Mouse (Mus musculus) granulocyte monocyte progenitor cell, adult 5-6 weeks (primary cell): ENCODE data around the gene Etnk2. TPM values are rescaled to one million over a fixed set of nuclear protein-coding genes. Genes with fewer than 3 reads are reported as not detected.
A peak's percentile ranks its signal among the peaks of the same experiment; 100 is the strongest.

Experiments
- ATAC-seq: replicated peaks from 2 replicates; pipeline ENCODE4 v1.8.0; 2016; ENCODE audit warnings: mild to moderate bottlenecking, moderate TSS enrichment, inconsistent platforms; ENCODE audit not compliant: poor library complexity, severe bottlenecking
- total RNA-seq, 2 experiments: library from RNA; stranded (forward) in 1 of 2; stranded (reverse) in 1 of 2; fragments of 200-712, 200-1000 nt in 1 of 2; fragments of >200 nt in 1 of 2; fragmentation: Nextera tagmentation in 1 of 2; gene quantifications; 2 replicates each; pipeline ENCODE4 v1.2.3; 2014 to 2017

Gene Etnk2
- total RNA-seq, 2 experiments from 2014 or later, result not detected

DNA sequence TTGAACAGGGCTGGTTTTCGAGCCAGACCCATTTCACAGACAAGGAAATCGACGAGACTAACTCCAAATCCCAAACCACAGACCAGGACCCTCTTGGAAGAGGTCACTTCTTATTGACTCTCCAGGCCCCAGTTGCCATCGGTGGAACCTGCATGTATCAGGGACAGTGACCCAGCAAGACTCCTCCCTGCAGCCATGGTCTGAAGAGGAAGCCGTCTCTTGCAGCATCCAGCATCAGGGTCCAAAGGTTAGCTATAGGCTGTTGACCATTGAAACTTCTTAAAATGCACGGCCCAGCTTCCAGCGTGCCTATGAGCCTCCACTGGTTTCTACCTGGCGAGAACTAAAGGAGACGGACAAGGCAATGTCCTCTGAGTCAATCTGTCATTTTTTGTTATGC is 46.4 kb downstream of the Etnk2 start:
- ATAC-seq, result no peak

DNA sequence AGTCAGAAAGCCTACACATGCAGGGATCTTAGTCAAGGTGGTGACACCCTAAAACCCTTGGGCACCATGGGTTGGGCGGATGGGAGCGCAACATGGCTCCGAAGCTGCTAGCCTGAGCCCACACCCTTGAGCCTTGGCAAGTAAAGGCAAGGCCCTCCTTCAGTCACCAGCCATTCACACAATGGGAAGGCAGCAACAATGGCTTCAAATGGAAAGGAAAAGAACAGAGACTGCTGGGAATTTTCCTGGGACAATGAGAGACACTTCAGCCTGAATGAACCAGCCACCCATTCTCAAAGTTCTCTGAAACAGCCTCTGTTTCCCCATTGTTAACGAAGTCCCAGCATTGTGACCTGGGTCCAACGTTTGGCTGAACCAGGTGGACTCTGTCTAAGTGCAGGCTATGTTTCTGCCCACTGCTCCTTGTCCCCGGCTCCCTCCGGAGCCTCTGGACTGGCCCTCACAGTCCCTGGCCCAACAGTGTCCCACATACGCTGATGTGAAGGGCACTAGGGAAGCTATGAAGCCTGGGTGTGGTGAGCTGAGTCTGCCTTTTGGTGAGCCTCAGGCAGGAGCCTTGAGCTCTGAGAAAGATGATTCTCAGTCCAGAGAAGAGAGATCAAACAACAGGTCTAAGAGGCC is 48.3 kb downstream of the Etnk2 start:
- ATAC-seq, result no peak

GRCm38 (mm10) chr1:133412941-133413340 is 49.6 kb downstream of the Etnk2 start:
- ATAC-seq, result no peak

DNA sequence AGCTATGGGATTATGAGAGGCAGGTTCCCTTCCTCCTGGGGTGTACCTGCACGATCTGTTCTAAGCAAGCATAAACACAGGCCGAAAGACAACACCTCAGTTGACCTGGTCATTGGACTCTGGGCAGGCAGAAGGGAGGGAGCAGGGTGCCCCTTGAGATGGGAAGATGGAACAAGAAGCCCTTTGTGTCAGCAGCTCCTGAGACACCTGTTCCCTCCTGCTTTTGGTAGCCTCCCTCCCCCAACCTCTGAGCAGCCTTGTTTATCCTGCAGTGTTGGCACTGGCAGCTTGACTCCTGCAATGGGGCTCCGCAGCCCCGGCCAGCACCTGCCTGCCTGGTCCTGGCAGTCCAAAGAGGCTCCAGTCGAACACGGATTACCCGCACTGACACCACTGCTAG is 51.7 kb downstream of the Etnk2 start:
- ATAC-seq, result no peak

GRCm38 (mm10) chr1:133415505-133415904 is 52.1 kb downstream of the Etnk2 start:
- ATAC-seq, result no peak

GRCm38 (mm10) chr1:133416472-133416871 is 53.1 kb downstream of the Etnk2 start:
- no peak for ATAC-seq

GRCm38 (mm10) chr1:133417113-133417512 is 53.7 kb downstream of the Etnk2 start:
- no peak for ATAC-seq

DNA sequence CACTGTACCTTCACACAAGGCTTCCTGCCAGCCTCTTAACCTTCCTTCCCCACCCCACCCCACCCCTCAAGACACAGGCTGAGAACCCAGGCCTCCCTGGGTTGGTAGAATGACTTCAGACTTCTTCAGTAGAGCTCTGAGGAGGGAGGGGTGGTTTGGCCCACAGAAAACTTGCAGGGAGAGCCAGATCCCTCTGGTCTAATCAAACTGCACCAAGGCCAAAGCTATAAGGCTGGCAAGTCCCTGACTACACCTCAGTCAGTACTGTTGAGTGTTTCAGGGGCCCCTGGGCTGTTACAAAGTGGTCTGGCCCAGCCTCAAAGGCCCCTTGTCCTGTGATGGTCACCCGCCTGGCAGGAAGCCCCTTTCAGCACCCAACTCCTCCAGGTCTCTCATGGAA is 54.2 kb downstream of the Etnk2 start:
- ATAC-seq, result no peak

- ATAC-seq, result peak; percentile 76
Observed at GRCm38 (mm10) chr1:133418164-133418800, 54.9 kb downstream of the Etnk2 start.

DNA sequence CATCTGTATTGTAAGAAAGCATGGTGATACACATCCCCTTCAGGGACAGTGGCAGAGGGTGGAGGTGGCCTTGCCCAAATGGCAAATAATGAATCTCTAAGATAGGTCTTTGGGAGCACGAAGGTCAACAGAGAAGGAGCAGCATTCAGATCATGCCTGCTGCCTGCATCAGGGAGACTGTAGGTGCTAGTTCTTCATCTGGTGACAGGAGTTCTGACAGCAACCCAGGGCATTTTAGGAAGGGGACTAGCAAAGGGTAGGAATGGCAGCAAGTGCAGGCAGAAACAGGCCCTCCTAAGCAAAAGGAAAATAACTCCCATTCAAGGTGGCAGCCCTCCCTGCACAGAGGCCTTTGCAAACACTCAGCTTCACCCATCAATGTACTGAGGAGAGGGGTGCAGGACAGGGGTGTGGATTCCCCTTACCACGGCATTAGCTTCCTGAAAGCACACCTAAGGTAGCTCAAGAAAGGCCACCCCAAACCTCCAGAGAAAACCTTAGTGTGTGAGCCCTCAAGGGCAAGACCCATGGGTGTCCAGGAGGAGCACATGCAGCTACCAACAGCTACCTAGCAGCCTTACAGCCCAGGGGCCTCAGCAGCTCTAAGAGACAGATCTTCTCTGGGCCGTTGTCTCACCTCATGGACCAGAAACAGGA is 55.9 kb downstream of the Etnk2 start:
- no peak for ATAC-seq

- no peak for ATAC-seq
Observed at GRCm38 (mm10) chr1:133420491-133420890, 57.1 kb downstream of the Etnk2 start.

- no peak for ATAC-seq
Observed at GRCm38 (mm10) chr1:133421061-133421460, 57.7 kb downstream of the Etnk2 start.

- no peak for ATAC-seq
Observed at GRCm38 (mm10) chr1:133421975-133422570, 58.7 kb downstream of the Etnk2 start.

DNA sequence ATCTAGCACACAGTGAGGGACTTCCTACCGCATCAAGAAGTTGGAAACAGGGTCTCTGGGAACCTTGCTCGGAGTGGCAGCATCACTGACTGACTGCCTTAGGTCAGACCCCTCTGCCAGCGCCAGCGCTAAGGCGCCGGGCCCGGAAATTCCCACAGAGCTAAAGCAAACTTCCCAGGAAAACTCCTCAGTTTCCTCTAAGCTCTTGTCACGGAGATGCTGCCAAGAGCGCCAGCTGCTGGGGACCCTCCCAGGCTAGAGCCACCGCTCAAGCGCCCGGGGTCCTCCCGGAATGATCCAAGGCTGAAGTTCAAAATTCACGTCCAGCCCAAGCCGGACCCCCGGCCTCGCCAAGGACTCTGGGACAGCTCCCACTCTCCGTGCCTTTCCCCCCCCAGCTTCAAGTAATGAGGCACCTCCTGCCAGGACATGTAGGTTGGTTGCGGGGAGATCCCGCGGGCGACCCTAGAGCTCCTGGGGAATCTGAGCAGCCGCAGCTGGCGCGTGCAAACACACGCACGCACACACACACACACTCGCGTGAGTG is 59.3 kb downstream of the Etnk2 start:
- ATAC-seq, result no peak

- ATAC-seq, result peak; percentile 29
Observed at GRCm38 (mm10) chr1:133423166-133423542, 59.8 kb downstream of the Etnk2 start.

- peak; percentile 51 for ATAC-seq
Observed at GRCm38 (mm10) chr1:133423543-133424480, 60.4 kb downstream of the Etnk2 start, which contains the start of gene Sox13. TSS of gene Sox13 (minus strand) at chr1:133424377.

- ATAC-seq, result no peak
Observed at GRCm38 (mm10) chr1:133424547-133425140, 61.3 kb downstream of the Etnk2 start.
